Mouse (Mus musculus) hindbrain, embryonic 12.5 days (tissue): ENCODE measurements around the gene Rrp7a. TPM values are rescaled to one million over a fixed set of nuclear protein-coding genes. Genes with fewer than 3 reads are reported as not detected.

Experiments used
- ATAC-seq: fragments of 200-750 bp; cut with Nextera tagmentation; 2 replicates; pipeline ENCODE4 v1.8.0; 2017; ENCODE audit warnings: moderate TSS enrichment; ENCODE audit not compliant: low FRiP score
- H3K27ac ChIP-seq: fragments of 300-500 bp; sonication (generic); 2 replicates; pipeline ENCODE4 v1.5.1; 2016; ENCODE audit warnings: mild to moderate bottlenecking
- H3K27me3 ChIP-seq: fragments of 300-500 bp; sonication (generic); 2 replicates; pipeline ENCODE4 v1.6.1; 2016; ENCODE audit warnings: mild to moderate bottlenecking
- H3K36me3 ChIP-seq: fragments of 300-500 bp; sonication (generic); 2 replicates; pipeline ENCODE4 v1.6.1; 2016; ENCODE audit warnings: mild to moderate bottlenecking
- H3K4me1 ChIP-seq: fragments of 300-500 bp; sonication (generic); 2 replicates; pipeline ENCODE4 v1.6.1; 2016
- H3K4me2 ChIP-seq: fragments of 300-500 bp; sonication (generic); replicated peaks from 2 replicates; pipeline ENCODE4 v1.6.1; 2016; ENCODE audit warnings: mild to moderate bottlenecking
- H3K4me3 ChIP-seq: fragments of 300-500 bp; sonication (generic); 2 replicates; pipeline ENCODE4 v1.5.1; 2016; ENCODE audit warnings: mild to moderate bottlenecking
- H3K9ac ChIP-seq: fragments of 300-500 bp; sonication (generic); 2 replicates; pipeline ENCODE4 v1.6.1; 2016; ENCODE audit warnings: mild to moderate bottlenecking, moderate library complexity
- H3K9me3 ChIP-seq: fragments of 300-500 bp; sonication (generic); replicated peaks from 2 replicates; pipeline ENCODE4 v1.6.1; 2016; ENCODE audit warnings: mild to moderate bottlenecking
- WGBS: fragments of 180-500 bp; shearing (Covaris S2); methylation state at CpG from one replicate; pipeline ENCODE4 v1.1.7; 2016; 5-methylcytosine and 5-hydroxymethylcytosine counted together
- polyA plus RNA-seq: library from polyadenylated mRNA; unstranded; fragments of >200 nt; fragmentation: Nextera tagmentation; extraction: Ambion mirVana; gene quantifications from 2 replicates; pipeline ENCODE4 v1.2.1, GENCODE M21; 2016

Gene Rrp7a
- polyA plus RNA-seq, 1 experiment from 2014 or later = 74.1 TPM

GRCm38 (mm10) chr15:83124625-83125024 is 2.0 kb upstream of the Rrp7a start:
- no peak overlapping the region for H3K27ac ChIP-seq
- no peak for ATAC-seq
- H3K4me1 ChIP-seq = peaks cover 11% of the 10 kb centered on the region
- H3K36me3 ChIP-seq = peaks cover 43% of the 10 kb centered on the region
- no peaks in the 10 kb centered on the region for H3K27me3 ChIP-seq
- H3K4me3 ChIP-seq = no peak overlapping the region
- H3K4me2 ChIP-seq = no peak overlapping the region
- no peak overlapping the region for H3K9ac ChIP-seq
- WGBS = 62% methylated on average over 5 of the region's 5 CpGs
- H3K9me3 ChIP-seq = no peaks in the 10 kb centered on the region

- Histone ChIP-seq H3K27me3 (no peaks in the 10 kb centered on the region), H3K9ac (peak overlapping the region; percentile 77), H3K4me3 (peak overlapping the region; percentile 85), H3K27ac (peak overlapping the region; percentile 85), H3K9me3 (no peaks in the 10 kb centered on the region), H3K4me2 (peak overlapping the region; percentile 84), H3K4me1 (peaks cover 8% of the 10 kb centered on the region), H3K36me3 (peaks cover 39% of the 10 kb centered on the region)
- WGBS = 6% methylated on average over 39 of the region's 43 CpGs
- peak; percentile 55 for ATAC-seq
Measured at GRCm38 (mm10) chr15:83121709-83122565, 664 bp downstream of the Rrp7a start.

GRCm38 (mm10) chr15:83118360-83118759 is 4.2 kb downstream of the Rrp7a start:
- Histone ChIP-seq H3K4me3 (no peak overlapping the region), H3K36me3 (peaks cover 39% of the 10 kb centered on the region), H3K27ac (no peak overlapping the region), H3K9ac (no peak overlapping the region), H3K27me3 (no peaks in the 10 kb centered on the region), H3K9me3 (no peaks in the 10 kb centered on the region), H3K4me2 (no peak overlapping the region), H3K4me1 (peaks cover 21% of the 10 kb centered on the region)
- no peak for ATAC-seq
- 60% methylated on average over 7 of the region's 7 CpGs for WGBS

- H3K9ac ChIP-seq = no peak overlapping the region
- no peaks in the 10 kb centered on the region for H3K27me3 ChIP-seq
- H3K27ac ChIP-seq = no peak overlapping the region
- H3K9me3 ChIP-seq = no peaks in the 10 kb centered on the region
- H3K4me2 ChIP-seq = no peak overlapping the region
- H3K36me3 ChIP-seq = peaks cover 39% of the 10 kb centered on the region
- ATAC-seq = no peak
- H3K4me1 ChIP-seq = peaks cover 24% of the 10 kb centered on the region
- WGBS = 45% methylated on average over 6 of the region's 6 CpGs
- H3K4me3 ChIP-seq = no peak overlapping the region
Measured at GRCm38 (mm10) chr15:83115071-83115470, 7.5 kb downstream of the Rrp7a start.

GRCm38 (mm10) chr15:83114106-83114505 is 8.5 kb downstream of the Rrp7a start:
- no peaks in the 10 kb centered on the region for H3K9me3 ChIP-seq
- H3K4me3 ChIP-seq = no peak overlapping the region
- 0 out of 2 replicates have a peak overlapping the region, but pooled peaks have one; percentile 7 for H3K27ac ChIP-seq
- peaks cover 33% of the 10 kb centered on the region for H3K36me3 ChIP-seq
- no peak overlapping the region for H3K9ac ChIP-seq
- no peak for ATAC-seq
- no peak overlapping the region for H3K4me2 ChIP-seq
- no peaks in the 10 kb centered on the region for H3K27me3 ChIP-seq
- peaks cover 24% of the 10 kb centered on the region for H3K4me1 ChIP-seq
- 65% methylated on average over 9 of the region's 9 CpGs for WGBS

GRCm38 (mm10) chr15:83112898-83113297 is 9.7 kb downstream of the Rrp7a start:
- ATAC-seq = peak; percentile 41; the same call in 1 of the 2 replicates

GRCm38 (mm10) chr15:83111874-83112273 is 10.7 kb downstream of the Rrp7a start:
- no peaks in the 10 kb centered on the region for H3K9me3 ChIP-seq
- ATAC-seq = no peak
- H3K4me3 ChIP-seq = no peak overlapping the region
- no peak overlapping the region for H3K27ac ChIP-seq
- no peak overlapping the region for H3K9ac ChIP-seq
- no peak overlapping the region for H3K4me2 ChIP-seq
- WGBS = 89% methylated on average over 7 of the region's 7 CpGs
- H3K36me3 ChIP-seq = peaks cover 17% of the 10 kb centered on the region
- H3K4me1 ChIP-seq = peaks cover 29% of the 10 kb centered on the region
- no peaks in the 10 kb centered on the region for H3K27me3 ChIP-seq

More at GRCm38 (mm10) chr15:83112898-83113297, 9.7 kb downstream of the Rrp7a start:
- H3K36me3 ChIP-seq = peaks cover 27% of the 10 kb centered on the region
- no peaks in the 10 kb centered on the region for H3K27me3 ChIP-seq
- H3K4me3 ChIP-seq = no peak overlapping the region
- H3K4me1 ChIP-seq = peaks cover 24% of the 10 kb centered on the region
- H3K9ac ChIP-seq = no peak overlapping the region
- H3K9me3 ChIP-seq = no peaks in the 10 kb centered on the region
- H3K27ac ChIP-seq = no peak overlapping the region
- H3K4me2 ChIP-seq = no peak overlapping the region
- WGBS = 11% methylated on average over 11 of the region's 11 CpGs

GRCm38 (mm10) chr15:83111290-83111689 is 11.3 kb downstream of the Rrp7a start:
- no peak overlapping the region for H3K27ac ChIP-seq

GRCm38 (mm10) chr15:83107814-83108213 is 14.8 kb downstream of the Rrp7a start:
- Histone ChIP-seq H3K36me3 (no peaks in the 10 kb centered on the region), H3K9me3 (no peaks in the 10 kb centered on the region), H3K4me3 (no peak overlapping the region), H3K4me1 (peaks cover 12% of the 10 kb centered on the region), H3K27ac (no peak overlapping the region), H3K9ac (0 out of 2 replicates have a peak overlapping the region, but pooled peaks have one; percentile 27), H3K27me3 (peaks cover 2% of the 10 kb centered on the region; the same call in 1 of the 2 replicates), H3K4me2 (no peak overlapping the region)
- peak; percentile 35; the same call in 1 of the 2 replicates for ATAC-seq
- WGBS = 27% methylated on average over 6 of the region's 6 CpGs

More at GRCm38 (mm10) chr15:83111290-83111689, 11.3 kb downstream of the Rrp7a start:
- H3K4me2 ChIP-seq = no peak overlapping the region
- ATAC-seq = no peak
- no peaks in the 10 kb centered on the region for H3K9me3 ChIP-seq
- WGBS = 54% methylated on average over 6 of the region's 6 CpGs
- H3K9ac ChIP-seq = no peak overlapping the region
- peaks cover 29% of the 10 kb centered on the region for H3K4me1 ChIP-seq
- no peak overlapping the region for H3K4me3 ChIP-seq
- no peaks in the 10 kb centered on the region for H3K27me3 ChIP-seq
- peaks cover 11% of the 10 kb centered on the region; the same call in 1 of the 2 replicates for H3K36me3 ChIP-seq

GRCm38 (mm10) chr15:83106426-83106825 is 16.2 kb downstream of the Rrp7a start:
- no peaks in the 10 kb centered on the region for H3K36me3 ChIP-seq
- H3K9me3 ChIP-seq = no peaks in the 10 kb centered on the region
- H3K9ac ChIP-seq = no peak overlapping the region
- no peak overlapping the region for H3K27ac ChIP-seq
- peaks cover 3% of the 10 kb centered on the region; the same call in 1 of the 2 replicates for H3K27me3 ChIP-seq
- ATAC-seq = no peak
- H3K4me3 ChIP-seq = no peak overlapping the region
- WGBS = 89% methylated on average over 6 of the region's 6 CpGs
- no peak overlapping the region for H3K4me2 ChIP-seq
- H3K4me1 ChIP-seq = peaks cover 11% of the 10 kb centered on the region

GRCm38 (mm10) chr15:83103111-83103510 is 19.5 kb downstream of the Rrp7a start:
- Histone ChIP-seq H3K27ac (no peak overlapping the region), H3K36me3 (no peaks in the 10 kb centered on the region), H3K9me3 (no peaks in the 10 kb centered on the region), H3K27me3 (peaks cover 14% of the 10 kb centered on the region), H3K4me1 (peaks cover 22% of the 10 kb centered on the region), H3K9ac (no peak overlapping the region), H3K4me2 (no peak overlapping the region), H3K4me3 (no peak overlapping the region)
- ATAC-seq = no peak
- WGBS = 77% methylated on average over 1 of the region's 1 CpGs

GRCm38 (mm10) chr15:83100332-83100662 is 22.3 kb downstream of the Rrp7a start:
- Histone ChIP-seq H3K4me3 (peak overlapping the region; percentile 41), H3K36me3 (no peaks in the 10 kb centered on the region), H3K27me3 (peaks cover 21% of the 10 kb centered on the region), H3K9me3 (no peaks in the 10 kb centered on the region), H3K9ac (peak overlapping the region; percentile 56), H3K4me1 (peaks cover 17% of the 10 kb centered on the region), H3K27ac (no peak overlapping the region), H3K4me2 (peak overlapping the region; percentile 71)
- 7% methylated on average over 8 of the region's 8 CpGs for WGBS
- ATAC-seq = peak; percentile 33; the same call in 1 of the 2 replicates
